Mouse (Mus musculus): ENCODE results near the gene Cnot1.

DNA sequence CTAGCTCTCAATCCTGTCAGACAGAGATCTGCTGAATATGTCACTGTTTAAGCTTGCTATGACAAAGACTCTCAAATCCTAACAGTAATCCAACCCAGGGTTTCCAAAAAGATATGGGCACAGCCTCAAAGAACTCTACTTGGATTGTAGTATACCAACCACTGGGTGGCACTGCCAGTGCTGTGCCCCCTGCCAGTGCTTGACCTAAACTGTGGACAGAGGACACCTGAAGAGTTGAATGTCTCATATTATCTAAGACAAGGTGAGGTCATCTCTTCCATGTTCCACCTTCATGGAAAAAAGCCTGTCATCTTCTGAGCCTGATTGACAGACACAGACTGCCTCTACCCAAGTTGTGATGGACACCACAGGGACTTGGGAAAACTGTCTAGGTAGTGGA lies 24.6 kb downstream of the Cnot1 start:
- TF ChIP-seq EP300 (IDR thresholded peaks at IDR 0.05; ENCODE audit: low read depth) = no peak
- TF ChIP-seq CTCF (IDR thresholded peaks at IDR 0.05; ENCODE audit: low read depth) = no peak; the same call in 1 of the 2 replicates
